Mouse (Mus musculus): Measurements from ENCODE around the gene Myo7a.

The Myo7a gene

GRCm38 (mm10) chr7:98119179-98119960 lies at the start of gene Myo7a:
TSS of gene Myo7a (minus strand) at chr7:98119524.
- DNase-seq (ENCODE audit: low spot score in 2 of 2): peak in 1 of 2 experiments; percentile 36

GRCm38 (mm10) chr7:98164999-98165528 lies 45.7 kb upstream of the Myo7a start:
- DNase-seq (ENCODE audit: low spot score in 2 of 2): peak in 1 of 2 experiments; percentile 27

- DNase-seq (ENCODE audit: low spot score in 2 of 2): no peak
Measured at GRCm38 (mm10) chr7:98164382-98164998, 45.2 kb upstream of the Myo7a start.

GRCm38 (mm10) chr7:98163700-98164099 lies 44.4 kb upstream of the Myo7a start:
- no peak for DNase-seq (ENCODE audit: low spot score in 2 of 2)

- DNase-seq (ENCODE audit: low spot score in 2 of 2): no peak
Measured at GRCm38 (mm10) chr7:98162239-98162638, 42.9 kb upstream of the Myo7a start.

- DNase-seq (ENCODE audit: low spot score in 2 of 2): no peak
Measured at GRCm38 (mm10) chr7:98160041-98160740, 40.9 kb upstream of the Myo7a start.

- no peak for DNase-seq (ENCODE audit: low spot score in 2 of 2)
Measured at GRCm38 (mm10) chr7:98158481-98158880, 39.2 kb upstream of the Myo7a start.

- no peak for DNase-seq (ENCODE audit: low spot score in 2 of 2)
Measured at GRCm38 (mm10) chr7:98157636-98158332, 38.5 kb upstream of the Myo7a start.

GRCm38 (mm10) chr7:98156280-98156665 lies 36.9 kb upstream of the Myo7a start:
- no peak for DNase-seq (ENCODE audit: low spot score in 2 of 2)

- peak; percentile 30 to 51 for DNase-seq (ENCODE audit: low spot score in 2 of 2)
Measured at GRCm38 (mm10) chr7:98155546-98156279, 36.4 kb upstream of the Myo7a start.

GRCm38 (mm10) chr7:98153892-98154291 lies 34.6 kb upstream of the Myo7a start:
- DNase-seq (ENCODE audit: low spot score in 2 of 2): no peak

- no peak for DNase-seq (ENCODE audit: low spot score in 2 of 2)
Measured at GRCm38 (mm10) chr7:98153345-98153744, 34.0 kb upstream of the Myo7a start.

GRCm38 (mm10) chr7:98152400-98152799 lies 33.1 kb upstream of the Myo7a start:
- peak; percentile 27 to 29 for DNase-seq (ENCODE audit: low spot score in 2 of 2)

- DNase-seq (ENCODE audit: low spot score in 2 of 2): no peak
Measured at GRCm38 (mm10) chr7:98150525-98150924, 31.2 kb upstream of the Myo7a start.

- DNase-seq (ENCODE audit: low spot score in 2 of 2): no peak
Measured at GRCm38 (mm10) chr7:98149802-98150201, 30.5 kb upstream of the Myo7a start.

GRCm38 (mm10) chr7:98148721-98149407 lies 29.5 kb upstream of the Myo7a start:
- no peak for DNase-seq (ENCODE audit: low spot score in 2 of 2)

GRCm38 (mm10) chr7:98147766-98148165 lies 28.4 kb upstream of the Myo7a start:
- DNase-seq (ENCODE audit: low spot score in 2 of 2): no peak

GRCm38 (mm10) chr7:98146447-98146845 lies 27.1 kb upstream of the Myo7a start:
- DNase-seq (ENCODE audit: low spot score in 2 of 2): no peak

GRCm38 (mm10) chr7:98145842-98146446 lies 26.6 kb upstream of the Myo7a start:
- DNase-seq (ENCODE audit: low spot score in 2 of 2): no peak

GRCm38 (mm10) chr7:98145402-98145801 lies 26.1 kb upstream of the Myo7a start, which contains the start of gene Omp:
TSS of gene Omp (minus strand) at chr7:98145502.
- no peak for DNase-seq (ENCODE audit: low spot score in 2 of 2)

All from heart, adult 9 months (tissue).